Comparison of ENCODE assay signal across 8 mouse cellular contexts in genomic region chr5:137720558-137721164, GRCm38 (mm10). TPM values are rescaled to one million over a fixed set of nuclear protein-coding genes. Genes with fewer than 3 reads are reported as not detected.
DNase-seq lines count a peak whose midpoint lies in the region; ATAC-seq lines count a peak whose summit lies in the region.
"Not testable (repeated sequence)": the region's sequence is repeated elsewhere in the genome, so short reads cannot be mapped to it uniquely, and the experiment has no call there.

No protein-coding gene starts in this region.

- not testable (repeated sequence) for H3K4me1 ChIP-seq in forebrain, embryonic 12.5 days; hindbrain, embryonic 10.5 days (replicated peaks)

- H3K27me3 ChIP-seq in forebrain, embryonic 12.5 days; hindbrain, embryonic 10.5 days (ENCODE audit: insufficient read depth, poor library complexity, severe bottlenecking): not testable (repeated sequence)

- not testable (repeated sequence) for H3K36me3 ChIP-seq in forebrain, embryonic 12.5 days (replicated peaks); hindbrain, embryonic 10.5 days

- WGBS in forebrain, embryonic 12.5 days, result 25% methylated on average over 10 of the region's 16 CpGs
- 30% methylated on average over 11 of the region's 16 CpGs for WGBS in hindbrain, embryonic 10.5 days

- peak; percentile 47 for ATAC-seq in activated CD4-positive, CD25-positive, alpha-beta regulatory T cell, adult 4 months
- ATAC-seq in forebrain, embryonic 12.5 days (ENCODE audit: low FRiP score), result not testable (repeated sequence)

- H3K27ac ChIP-seq in forebrain, embryonic 12.5 days; hindbrain, embryonic 10.5 days: not testable (repeated sequence)

- not testable (repeated sequence) for H3K4me3 ChIP-seq in forebrain, embryonic 12.5 days (replicated peaks)
- peak overlapping the region; percentile 31 for H3K4me3 ChIP-seq in hindbrain, embryonic 10.5 days

- peak overlapping the region; percentile 25 for H3K4me2 ChIP-seq in forebrain, embryonic 12.5 days

- not testable (repeated sequence) for H3K9me3 ChIP-seq in forebrain, embryonic 12.5 days; hindbrain, embryonic 10.5 days

- not testable (repeated sequence) for H3K9ac ChIP-seq in forebrain, embryonic 12.5 days

- DNase-seq in hindbrain, embryonic 10.5 days (ENCODE audit: low spot score), result peak; percentile 35
- peak; percentile 73 to 74 for DNase-seq in kidney, adult 8-10 months
- peak; percentile 77 for DNase-seq in liver
- DNase-seq in lung, postnatal 36 days, result peak; percentile 69
- peak; percentile 54 to 58 for DNase-seq in spleen, postnatal 36 days (ENCODE audit: low spot score in 2 of 2)
- DNase-seq in yolk sac, embryonic 10.5 days (ENCODE audit: low spot score), result peak; percentile 47

RNA-seq across cellular contexts. Expression of gene Nyap1, which starts 20.7 kb away (rescaled TPM):
- under 1 TPM in 1 of 2 experiments, not detected in 1; 0.19 TPM for polyA plus RNA-seq in activated CD4-positive, CD25-positive, alpha-beta regulatory T cell, adult 4 months (2017; shearing (Covaris generic))
- polyA plus RNA-seq in forebrain, embryonic 12.5 days (2016; fragmentation: Nextera tagmentation; extraction: Ambion mirVana), result 19.5 and 22.6 TPM in 2 replicates
- 4.7 and 9.5 TPM in 2 replicates for polyA plus RNA-seq in hindbrain, embryonic 10.5 days (2016; fragmentation: Nextera tagmentation; extraction: Ambion mirVana)

RNA-seq across cellular contexts. Expression of gene Tsc22d4, which starts 24.9 kb away (rescaled TPM):
- polyA plus RNA-seq in activated CD4-positive, CD25-positive, alpha-beta regulatory T cell, adult 4 months (2017; shearing (Covaris generic)), result 10 to 100 TPM; 62.9 to 82.3 TPM
- 68.6 and 73.2 TPM in 2 replicates for polyA plus RNA-seq in forebrain, embryonic 12.5 days (2016; fragmentation: Nextera tagmentation; extraction: Ambion mirVana)
- 82.5 and 86.0 TPM in 2 replicates for polyA plus RNA-seq in hindbrain, embryonic 10.5 days (2016; fragmentation: Nextera tagmentation; extraction: Ambion mirVana)

RNA-seq across cellular contexts. Expression of gene Agfg2, which starts 36.1 kb away (rescaled TPM):
- polyA plus RNA-seq in activated CD4-positive, CD25-positive, alpha-beta regulatory T cell, adult 4 months (2017; shearing (Covaris generic)), result 10 to 100 TPM; 15.8 to 20.1 TPM
- 28.2 and 31.1 TPM in 2 replicates for polyA plus RNA-seq in forebrain, embryonic 12.5 days (2016; fragmentation: Nextera tagmentation; extraction: Ambion mirVana)
- 25.9 and 27.6 TPM in 2 replicates for polyA plus RNA-seq in hindbrain, embryonic 10.5 days (2016; fragmentation: Nextera tagmentation; extraction: Ambion mirVana)

RNA-seq across cellular contexts. Expression of gene Ppp1r35, which starts 58.0 kb away (rescaled TPM):
- 1 to 10 TPM; 7.2 to 8.8 TPM for polyA plus RNA-seq in activated CD4-positive, CD25-positive, alpha-beta regulatory T cell, adult 4 months (2017; shearing (Covaris generic))
- 55.7 and 60.1 TPM in 2 replicates for polyA plus RNA-seq in forebrain, embryonic 12.5 days (2016; fragmentation: Nextera tagmentation; extraction: Ambion mirVana)
- 51.4 and 78.3 TPM in 2 replicates for polyA plus RNA-seq in hindbrain, embryonic 10.5 days (2016; fragmentation: Nextera tagmentation; extraction: Ambion mirVana)
